Mouse (Mus musculus): ENCODE measurements at regions not wholly inside any gene's neighbourhood (a gene's known extent, or its start where the extent isn't known, plus 50 kb on each side); places are given as distances from the start of the nearest gene placed in this dataset.

DNA sequence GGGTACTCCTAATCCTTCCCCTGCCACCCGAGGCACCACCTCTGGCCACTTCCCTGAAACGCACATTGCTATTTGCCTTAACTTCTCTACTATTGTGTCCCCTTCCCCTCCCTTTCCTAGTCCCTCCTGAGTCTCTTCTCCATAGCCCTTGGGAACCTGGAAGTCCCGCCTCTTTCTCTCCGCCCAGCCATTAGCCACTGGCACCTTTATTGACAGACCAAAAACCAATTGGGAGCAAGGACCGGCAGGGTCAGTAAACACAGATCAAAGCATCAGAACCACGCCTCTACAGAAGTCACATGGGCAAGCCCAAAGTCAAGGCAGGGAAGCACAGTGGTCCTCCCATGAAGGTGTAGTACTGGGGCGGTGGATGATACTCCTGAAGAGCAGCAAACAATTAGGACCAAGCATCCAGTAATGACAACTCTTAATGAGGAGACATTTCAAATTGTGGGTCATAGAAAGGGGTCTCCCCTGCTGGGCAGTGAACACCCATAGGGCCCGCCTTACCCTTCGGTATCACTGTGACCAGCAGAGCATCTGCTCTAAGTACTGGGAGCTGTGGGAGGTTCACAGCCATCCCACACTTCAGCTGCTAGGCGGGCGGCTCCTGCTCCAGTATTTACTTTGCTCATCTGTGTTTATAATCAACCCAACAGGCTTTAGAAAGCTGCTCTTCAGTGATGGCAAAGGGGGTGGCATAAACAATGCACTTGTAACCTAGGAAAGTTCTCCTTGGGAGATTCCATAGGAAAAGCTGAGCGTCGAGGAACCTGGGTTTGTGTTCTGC lies 226.5 kb upstream of the Mphosph6 start:
- H3K4me2 ChIP-seq = no peak overlapping the region
- no peaks in the 10 kb centered on the region for H3K9me3 ChIP-seq
- WGBS = 83% methylated on average over 13 of the region's 13 CpGs
- no peak for ATAC-seq (ENCODE audit: extremely low read depth, insufficient number of reproducible peaks, low FRiP score, low TSS enrichment)
- no peak overlapping the region for H3K27ac ChIP-seq (replicated peaks)
- no peaks in the 10 kb centered on the region for H3K27me3 ChIP-seq (replicated peaks)
- H3K36me3 ChIP-seq = no peaks in the 10 kb centered on the region
- no peaks in the 10 kb centered on the region for H3K4me1 ChIP-seq
- H3K4me3 ChIP-seq = no peak overlapping the region
- H3K9ac ChIP-seq = no peak overlapping the region

GRCm38 (mm10) chr8:118023451-118023850 lies 221.7 kb upstream of the Mphosph6 start:
- no peak overlapping the region for H3K9ac ChIP-seq
- H3K27me3 ChIP-seq (replicated peaks) = no peaks in the 10 kb centered on the region
- WGBS = 81% methylated on average over 1 of the region's 1 CpGs
- H3K4me1 ChIP-seq = peaks cover 6% of the 10 kb centered on the region
- no peaks in the 10 kb centered on the region for H3K36me3 ChIP-seq
- no peak for ATAC-seq (ENCODE audit: extremely low read depth, insufficient number of reproducible peaks, low FRiP score, low TSS enrichment)
- H3K9me3 ChIP-seq = no peaks in the 10 kb centered on the region
- H3K27ac ChIP-seq (replicated peaks) = no peak overlapping the region
- no peak overlapping the region for H3K4me3 ChIP-seq
- no peak overlapping the region for H3K4me2 ChIP-seq

- no peak overlapping the region for H3K4me2 ChIP-seq
- no peaks in the 10 kb centered on the region for H3K36me3 ChIP-seq
- 43% methylated on average over 3 of the region's 3 CpGs for WGBS
- ATAC-seq (ENCODE audit: extremely low read depth, insufficient number of reproducible peaks, low FRiP score, low TSS enrichment) = no peak
- H3K27ac ChIP-seq (replicated peaks) = no peak overlapping the region
- H3K4me3 ChIP-seq = no peak overlapping the region
- H3K27me3 ChIP-seq (replicated peaks) = no peaks in the 10 kb centered on the region
- H3K9ac ChIP-seq = no peak overlapping the region
- no peaks in the 10 kb centered on the region for H3K9me3 ChIP-seq
- H3K4me1 ChIP-seq = peaks cover 10% of the 10 kb centered on the region
These were observed 220.2 kb upstream of the Mphosph6 start for GRCm38 (mm10) chr8:118021978-118022377.

DNA sequence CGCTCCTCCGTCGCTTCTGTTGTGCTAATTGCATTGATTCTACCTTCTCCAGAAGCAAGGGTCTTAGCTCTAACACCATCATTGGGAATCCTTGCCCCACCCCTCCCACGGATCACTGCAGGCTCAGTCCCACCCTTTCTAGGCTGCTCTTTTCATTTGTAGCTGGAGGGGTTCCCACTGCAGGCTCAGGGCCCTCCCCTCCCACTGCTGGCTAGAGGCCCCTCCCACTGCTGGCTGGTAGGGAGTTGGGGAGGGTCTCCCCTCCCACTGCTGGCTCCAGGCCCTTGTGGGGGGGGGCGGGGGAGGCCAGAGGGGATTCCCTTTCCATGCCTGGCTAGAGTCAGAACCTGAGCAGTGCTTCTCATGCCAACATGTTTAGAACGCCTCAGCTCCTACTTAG lies 215.5 kb upstream of the Mphosph6 start:
- WGBS = 27% methylated on average over 6 of the region's 6 CpGs
- H3K9me3 ChIP-seq = no peaks in the 10 kb centered on the region

GRCm38 (mm10) chr8:118005186-118005585 lies 203.4 kb upstream of the Mphosph6 start:
- Histone ChIP-seq H3K4me1 (no peaks in the 10 kb centered on the region; the same call in 1 of the 2 replicates), H3K36me3 (no peaks in the 10 kb centered on the region), H3K4me2 (no peak overlapping the region), H3K4me3 (no peak overlapping the region), H3K9ac (no peak overlapping the region), H3K9me3 (no peaks in the 10 kb centered on the region), H3K27me3 (replicated peaks) (no peaks in the 10 kb centered on the region), H3K27ac (replicated peaks) (no peak overlapping the region)
- 46% methylated on average over 2 of the region's 2 CpGs for WGBS
- ATAC-seq (ENCODE audit: extremely low read depth, insufficient number of reproducible peaks, low FRiP score, low TSS enrichment) = no peak

More for the DNA sequence above, 215.5 kb upstream of the Mphosph6 start:
- H3K4me2 ChIP-seq = no peak overlapping the region
- H3K4me3 ChIP-seq = no peak overlapping the region
- H3K9ac ChIP-seq = no peak overlapping the region
- H3K27me3 ChIP-seq (replicated peaks) = peaks cover 11% of the 10 kb centered on the region; the same call in 1 of the 2 replicates
- no peak for ATAC-seq (ENCODE audit: extremely low read depth, insufficient number of reproducible peaks, low FRiP score, low TSS enrichment)
- no peak overlapping the region for H3K27ac ChIP-seq (replicated peaks)
- H3K36me3 ChIP-seq = no peaks in the 10 kb centered on the region
- H3K4me1 ChIP-seq = peaks cover 8% of the 10 kb centered on the region

GRCm38 (mm10) chr8:118004391-118004851 lies 202.7 kb upstream of the Mphosph6 start:
- no peaks in the 10 kb centered on the region for H3K36me3 ChIP-seq
- no peaks in the 10 kb centered on the region; the same call in 1 of the 2 replicates for H3K4me1 ChIP-seq
- WGBS = 44% methylated on average over 7 of the region's 7 CpGs
- H3K27me3 ChIP-seq (replicated peaks) = no peaks in the 10 kb centered on the region
- no peak overlapping the region for H3K9ac ChIP-seq
- no peak overlapping the region for H3K27ac ChIP-seq (replicated peaks)
- no peak overlapping the region for H3K4me2 ChIP-seq
- no peak overlapping the region for H3K4me3 ChIP-seq
- no peaks in the 10 kb centered on the region for H3K9me3 ChIP-seq
- no peak for ATAC-seq (ENCODE audit: extremely low read depth, insufficient number of reproducible peaks, low FRiP score, low TSS enrichment)

DNA sequence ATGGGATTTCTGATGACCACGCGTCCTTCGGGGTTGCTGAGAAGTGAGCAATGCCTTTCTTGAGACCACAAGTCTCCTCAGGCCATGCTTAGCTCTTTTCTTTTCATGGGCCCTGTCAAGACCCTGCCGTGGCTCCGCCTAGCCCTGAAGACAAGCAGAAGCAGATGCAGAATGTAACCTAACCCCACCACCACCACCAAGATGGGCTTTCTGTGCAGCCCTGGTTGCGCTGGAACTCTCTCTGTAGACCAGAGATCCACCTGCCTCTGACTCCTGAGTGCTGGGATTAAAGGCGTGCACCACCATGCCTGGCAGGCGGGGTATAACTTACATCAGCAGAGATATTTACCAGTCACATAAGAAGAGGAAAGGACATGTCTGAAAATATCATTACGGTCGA lies 199.4 kb upstream of the Mphosph6 start:
- Histone ChIP-seq H3K4me1 (no peaks in the 10 kb centered on the region; the same call in 1 of the 2 replicates), H3K27ac (replicated peaks) (no peak overlapping the region), H3K4me2 (no peak overlapping the region), H3K36me3 (no peaks in the 10 kb centered on the region), H3K9ac (no peak overlapping the region), H3K9me3 (no peaks in the 10 kb centered on the region; the same call in 1 of the 2 replicates), H3K27me3 (replicated peaks) (no peaks in the 10 kb centered on the region), H3K4me3 (no peak overlapping the region)
- 84% methylated on average over 10 of the region's 10 CpGs for WGBS
- no peak for ATAC-seq (ENCODE audit: extremely low read depth, insufficient number of reproducible peaks, low FRiP score, low TSS enrichment)

DNA sequence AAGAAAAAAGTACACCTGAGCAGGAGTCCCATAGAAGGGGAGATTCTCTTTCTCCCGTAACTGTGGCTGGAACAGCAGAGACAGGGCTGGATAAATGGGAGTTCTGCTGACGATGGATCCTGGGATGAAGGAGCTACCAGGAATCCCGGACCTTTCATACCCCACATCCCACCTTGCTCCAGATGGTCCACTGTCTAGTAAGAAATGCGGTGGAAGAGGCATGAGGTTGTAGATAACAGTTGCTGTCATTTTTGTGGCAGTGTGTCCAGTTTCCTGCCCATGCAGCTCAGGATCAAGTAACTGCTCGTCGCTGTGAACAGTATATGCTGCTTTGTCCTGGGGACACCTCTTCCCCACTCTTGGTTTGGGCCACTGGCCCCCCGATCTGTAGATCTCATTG lies 190.1 kb upstream of the Mphosph6 start:
- H3K36me3 ChIP-seq = no peaks in the 10 kb centered on the region
- no peak overlapping the region for H3K27ac ChIP-seq (replicated peaks)
- H3K9ac ChIP-seq = no peak overlapping the region
- peaks cover 5% of the 10 kb centered on the region for H3K4me1 ChIP-seq
- no peak overlapping the region for H3K4me3 ChIP-seq
- H3K27me3 ChIP-seq (replicated peaks) = 0 out of 2 replicates have a peak, but pooled peaks cover 3% of the 10 kb centered on the region
- H3K9me3 ChIP-seq = peaks cover under 1% of the 10 kb centered on the region; the same call in 1 of the 2 replicates
- 70% methylated on average over 7 of the region's 7 CpGs for WGBS
- no peak overlapping the region for H3K4me2 ChIP-seq
- no peak for ATAC-seq (ENCODE audit: extremely low read depth, insufficient number of reproducible peaks, low FRiP score, low TSS enrichment)

- 35% methylated on average over 5 of the region's 5 CpGs for WGBS
- Histone ChIP-seq H3K4me1 (peaks cover 5% of the 10 kb centered on the region), H3K4me2 (no peak overlapping the region), H3K27ac (replicated peaks) (no peak overlapping the region), H3K4me3 (no peak overlapping the region), H3K36me3 (no peaks in the 10 kb centered on the region), H3K27me3 (replicated peaks) (0 out of 2 replicates have a peak, but pooled peaks cover 3% of the 10 kb centered on the region), H3K9ac (no peak overlapping the region), H3K9me3 (peaks cover 6% of the 10 kb centered on the region)
- ATAC-seq (ENCODE audit: extremely low read depth, insufficient number of reproducible peaks, low FRiP score, low TSS enrichment) = no peak
These were observed 187.0 kb upstream of the Mphosph6 start for GRCm38 (mm10) chr8:117988781-117989180.

DNA sequence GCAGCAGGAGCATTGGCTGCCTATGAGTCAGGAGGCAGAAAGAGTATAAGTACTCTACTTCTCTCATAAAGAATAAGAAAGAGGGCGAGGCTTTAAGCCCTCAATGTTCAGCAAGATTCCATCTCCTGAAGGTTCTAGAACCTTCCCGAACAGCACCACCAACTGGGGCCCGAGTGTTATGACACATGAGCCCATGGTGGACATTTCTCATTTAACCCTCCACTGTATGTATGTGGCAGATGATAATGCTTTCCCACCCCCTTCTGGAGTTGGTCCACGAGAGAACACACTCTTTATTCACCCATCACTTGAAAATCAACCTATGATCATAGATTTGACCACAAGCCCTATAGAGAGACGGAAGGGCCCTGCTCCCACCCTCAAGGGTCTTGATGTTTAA lies 166.6 kb upstream of the Mphosph6 start:
- Histone ChIP-seq H3K27me3 (replicated peaks) (no peaks in the 10 kb centered on the region), H3K4me3 (no peak overlapping the region), H3K36me3 (no peaks in the 10 kb centered on the region), H3K9me3 (no peaks in the 10 kb centered on the region), H3K27ac (replicated peaks) (no peak overlapping the region), H3K4me1 (no peaks in the 10 kb centered on the region), H3K9ac (no peak overlapping the region), H3K4me2 (no peak overlapping the region)
- no peak for ATAC-seq (ENCODE audit: extremely low read depth, insufficient number of reproducible peaks, low FRiP score, low TSS enrichment)
- WGBS = 76% methylated on average over 5 of the region's 5 CpGs

DNA sequence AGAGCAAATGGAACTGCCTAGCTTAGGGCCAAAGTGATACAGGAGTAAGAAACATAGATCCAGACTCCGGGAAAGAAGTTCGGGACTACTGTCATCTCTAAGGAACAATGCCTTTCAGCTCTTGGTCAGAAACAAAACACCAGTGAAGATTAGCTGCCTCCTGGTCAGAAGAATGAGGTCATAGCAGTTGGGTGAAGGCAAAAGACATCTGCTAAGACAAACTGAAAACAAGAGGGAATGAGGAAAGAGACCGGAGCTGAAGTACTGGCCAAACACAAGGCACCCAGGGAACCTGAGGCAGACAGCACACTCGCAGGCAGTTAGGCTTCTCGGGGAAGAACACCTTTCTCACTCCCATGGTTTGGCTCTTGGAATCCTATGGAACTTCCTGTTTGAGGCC lies 164.8 kb upstream of the Mphosph6 start:
- no peaks in the 10 kb centered on the region for H3K27me3 ChIP-seq (replicated peaks)
- no peak for ATAC-seq (ENCODE audit: extremely low read depth, insufficient number of reproducible peaks, low FRiP score, low TSS enrichment)
- H3K4me2 ChIP-seq = no peak overlapping the region
- H3K4me3 ChIP-seq = no peak overlapping the region
- no peaks in the 10 kb centered on the region for H3K36me3 ChIP-seq
- no peaks in the 10 kb centered on the region for H3K9me3 ChIP-seq
- H3K9ac ChIP-seq = no peak overlapping the region
- no peaks in the 10 kb centered on the region for H3K4me1 ChIP-seq
- no peak overlapping the region for H3K27ac ChIP-seq (replicated peaks)
- 77% methylated on average over 5 of the region's 5 CpGs for WGBS

GRCm38 (mm10) chr8:117963426-117963825 lies 161.7 kb upstream of the Mphosph6 start:
- H3K4me3 ChIP-seq = no peak overlapping the region
- H3K27ac ChIP-seq (replicated peaks) = no peak overlapping the region
- H3K36me3 ChIP-seq = no peaks in the 10 kb centered on the region
- H3K4me1 ChIP-seq = no peaks in the 10 kb centered on the region
- no peak overlapping the region for H3K4me2 ChIP-seq
- no peak for ATAC-seq (ENCODE audit: extremely low read depth, insufficient number of reproducible peaks, low FRiP score, low TSS enrichment)
- H3K9me3 ChIP-seq = 0 out of 2 replicates have a peak, but pooled peaks cover 4% of the 10 kb centered on the region
- H3K27me3 ChIP-seq (replicated peaks) = no peaks in the 10 kb centered on the region
- no peak overlapping the region for H3K9ac ChIP-seq
- 81% methylated on average over 13 of the region's 13 CpGs for WGBS
